Mouse (Mus musculus) activated CD4-positive, CD25-positive, alpha-beta regulatory T cell, adult 4 months (primary cell): Measurements from ENCODE around the gene Gsx2. TPM values are rescaled to one million over a fixed set of nuclear protein-coding genes. Genes with fewer than 3 reads are reported as not detected.

Source experiments
- ATAC-seq: one replicate; pipeline ENCODE4 v1.8.0; 2017
- polyA plus RNA-seq, 2 experiments: library from polyadenylated mRNA; unstranded; fragments of 100-300 nt; shearing (Covaris generic); gene quantifications; one replicate each; pipeline ENCODE4 v1.2.1; 2017

Gene Gsx2
- not detected for polyA plus RNA-seq

GRCm38 (mm10) chr5:75075383-75075941 is at the start of gene Gsx2:
Gene Gsx2 (plus strand): TSS chr5:75075601.
- no peak for ATAC-seq

GRCm38 (mm10) chr5:75035475-75035874 is 39.9 kb upstream of the Gsx2 start:
- ATAC-seq: peak; percentile 70

DNA sequence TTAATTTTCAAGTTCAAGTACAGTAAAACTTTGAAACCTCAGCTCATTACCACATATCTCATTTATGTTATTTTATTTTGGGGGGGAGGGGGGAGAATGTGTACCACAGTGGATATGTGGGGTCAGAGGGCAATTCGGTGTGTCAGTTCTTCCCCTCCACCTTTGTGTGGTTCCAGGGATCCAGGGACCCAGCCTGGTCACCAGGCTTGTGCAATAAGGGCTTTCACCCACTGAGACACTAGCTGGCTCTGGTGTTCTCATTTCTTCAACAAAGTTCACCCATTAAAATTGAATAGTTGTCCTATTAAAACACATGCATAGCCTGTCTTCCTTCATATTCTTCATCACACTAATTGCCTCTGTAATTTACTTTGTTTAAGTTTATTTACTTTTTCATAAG is 36.1 kb upstream of the Gsx2 start:
- ATAC-seq: no peak

DNA sequence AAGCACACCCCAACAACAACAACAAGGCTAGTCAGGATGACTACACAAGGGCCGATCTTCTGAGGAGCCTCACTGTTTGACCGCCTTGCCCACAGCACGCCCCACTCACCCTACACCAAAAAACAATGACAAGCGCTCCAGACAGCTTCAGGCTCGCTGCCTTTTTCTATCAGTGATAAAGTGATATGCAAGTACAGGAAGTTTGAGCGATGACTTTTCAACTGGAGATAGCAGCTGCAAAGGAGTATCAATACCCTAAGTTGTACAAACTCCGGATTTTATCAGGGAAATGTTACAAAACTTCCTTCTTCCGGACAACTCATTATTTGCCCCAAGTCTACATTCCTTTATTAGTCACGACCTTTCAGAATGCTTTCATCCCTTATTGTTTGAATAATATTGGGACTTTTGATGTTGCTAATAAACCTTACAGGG is 32.4 kb upstream of the Gsx2 start:
- peak; percentile 19 for ATAC-seq

DNA sequence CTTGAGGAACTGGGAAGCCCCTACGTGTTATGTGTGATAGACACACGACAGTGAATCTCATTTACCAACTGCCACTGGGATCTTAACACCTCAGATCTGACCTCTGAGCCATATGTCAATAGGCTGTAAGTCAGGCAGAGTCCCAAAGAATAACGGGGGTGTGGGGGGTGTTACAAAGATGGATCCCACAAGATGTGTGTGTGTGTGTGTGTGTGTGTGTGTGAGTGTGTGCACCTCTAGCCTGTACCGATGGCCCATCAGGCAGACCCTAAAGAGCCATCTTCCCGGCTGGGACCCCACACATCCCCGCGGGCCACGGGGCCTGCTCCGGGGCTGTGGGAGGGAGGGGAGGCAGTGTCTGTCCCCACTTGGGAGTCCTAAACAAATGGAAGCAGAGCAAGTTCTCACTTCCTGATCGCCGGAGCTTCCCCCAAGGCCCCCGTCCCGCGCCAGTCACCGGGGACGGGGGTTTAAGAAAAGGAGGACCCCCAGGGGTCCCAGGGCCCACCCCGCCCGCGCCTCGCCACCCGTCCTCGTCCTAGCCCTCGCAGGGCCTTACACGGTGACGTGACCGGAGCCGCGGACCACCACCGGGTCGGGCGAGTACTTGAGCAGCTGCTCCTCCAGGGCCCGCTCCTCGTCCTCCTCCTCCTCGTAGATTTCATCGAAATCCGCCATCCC is 31.6 kb upstream of the Gsx2 start:
- ATAC-seq: peak; percentile 15

DNA sequence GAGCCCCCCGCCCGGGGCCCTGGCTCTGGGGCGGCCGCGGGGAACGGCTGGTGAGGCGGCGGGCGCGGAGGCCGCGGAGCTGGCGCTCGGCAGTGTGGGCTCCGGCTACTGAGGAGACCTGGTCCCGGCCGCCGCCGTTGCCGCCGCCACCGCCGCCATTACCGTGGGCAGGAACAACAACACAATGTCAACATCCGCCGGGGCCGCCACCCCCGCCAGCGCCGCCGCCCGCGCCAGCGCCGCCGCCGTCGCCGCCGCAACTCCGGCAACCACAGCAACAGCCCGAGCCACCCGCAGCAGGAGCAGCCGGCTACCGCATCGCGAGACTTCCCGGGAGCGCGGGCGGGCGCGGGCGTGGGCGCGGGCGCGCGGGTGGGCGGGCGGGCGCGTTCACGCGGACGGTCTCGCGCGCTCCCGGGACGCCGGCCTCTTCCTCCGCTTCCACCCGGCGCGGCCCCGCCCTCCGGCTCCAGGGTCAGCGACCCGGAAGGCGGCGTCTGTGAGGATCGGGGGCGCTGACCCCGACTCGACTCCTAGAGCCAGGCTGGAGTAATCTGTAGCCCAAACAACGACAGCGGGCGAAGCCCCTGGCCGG is 31.0 kb upstream of the Gsx2 start, which contains the start of gene Chic2:
Gene Chic2, minus strand, starts transcription at position 465 of the 595 bp plus-strand sequence.
- peak; percentile 70 for ATAC-seq

GRCm38 (mm10) chr5:75045371-75045770 is 30.0 kb upstream of the Gsx2 start:
- no peak for ATAC-seq

- ATAC-seq: no peak
Observed at GRCm38 (mm10) chr5:75046681-75047321, 28.6 kb upstream of the Gsx2 start.

DNA sequence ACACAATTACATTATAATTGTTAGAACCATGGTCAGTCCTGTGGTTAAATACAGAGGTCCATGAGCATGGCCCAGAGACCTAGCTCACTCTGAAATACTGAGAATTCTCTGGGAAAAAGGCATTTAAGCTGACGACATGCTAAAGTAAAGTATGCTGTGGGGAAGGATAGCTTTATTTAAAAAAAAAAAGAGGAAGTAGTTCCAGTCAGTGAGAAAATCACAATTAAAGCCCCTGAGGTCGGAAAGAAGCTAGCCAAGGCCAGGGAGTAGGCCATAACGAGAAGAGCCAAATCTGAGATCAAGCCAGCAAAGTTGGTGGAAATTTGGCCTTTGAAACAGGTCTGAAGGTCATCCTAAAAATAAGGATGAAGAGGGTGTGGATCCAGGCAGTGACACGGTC is 24.3 kb upstream of the Gsx2 start:
- ATAC-seq: no peak

GRCm38 (mm10) chr5:75063177-75063576 is 12.2 kb upstream of the Gsx2 start:
- no peak for ATAC-seq

- ATAC-seq: peak; percentile 81
Observed at GRCm38 (mm10) chr5:75066715-75067114, 8.7 kb upstream of the Gsx2 start.

GRCm38 (mm10) chr5:75067125-75067756 is 8.2 kb upstream of the Gsx2 start:
- peak; percentile 69 for ATAC-seq

DNA sequence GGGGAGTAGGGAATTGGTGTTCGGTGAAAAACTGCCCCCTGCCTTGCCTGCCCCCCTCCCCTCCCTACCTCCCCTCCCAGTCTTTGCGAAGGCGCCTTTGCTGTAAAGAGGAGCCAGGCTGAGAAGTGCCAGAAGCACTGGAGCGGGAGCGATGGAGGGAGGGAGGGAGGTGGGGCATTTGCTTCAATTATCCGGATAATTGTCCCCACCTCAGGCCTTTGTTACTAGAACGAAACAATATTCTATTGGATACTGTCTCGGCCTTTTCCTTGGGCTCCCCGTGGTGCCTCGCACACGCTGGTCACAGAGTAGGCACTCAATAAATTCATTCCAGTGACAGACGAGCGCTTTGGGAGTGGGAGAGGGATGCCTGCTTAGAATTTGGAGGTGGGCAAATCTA is 5.3 kb upstream of the Gsx2 start:
- no peak for ATAC-seq

GRCm38 (mm10) chr5:75070656-75071375 is 4.6 kb upstream of the Gsx2 start:
- ATAC-seq: no peak

GRCm38 (mm10) chr5:75071951-75072350 is 3.5 kb upstream of the Gsx2 start:
- ATAC-seq: no peak

GRCm38 (mm10) chr5:75072532-75072931 is 2.9 kb upstream of the Gsx2 start:
- no peak for ATAC-seq

DNA sequence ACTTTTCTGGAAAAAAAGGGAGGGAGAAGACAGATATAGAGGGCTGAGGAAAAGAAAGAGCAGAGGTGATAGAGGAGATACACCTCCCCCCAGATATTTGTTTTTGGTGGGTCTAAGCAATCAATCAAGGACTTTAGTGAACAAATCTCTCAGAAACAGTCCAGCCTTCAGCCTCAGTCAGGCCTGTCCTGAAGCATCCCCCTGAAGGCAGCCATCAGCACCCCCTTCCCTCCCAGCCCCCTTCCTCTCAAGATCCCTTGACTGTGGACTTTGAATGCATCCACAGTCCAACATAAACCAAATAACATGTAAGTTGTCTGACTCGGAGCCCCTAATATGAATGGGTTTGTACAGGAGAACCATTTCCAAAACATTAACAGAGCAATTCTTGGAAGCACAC is 2.2 kb upstream of the Gsx2 start:
- ATAC-seq: no peak

DNA sequence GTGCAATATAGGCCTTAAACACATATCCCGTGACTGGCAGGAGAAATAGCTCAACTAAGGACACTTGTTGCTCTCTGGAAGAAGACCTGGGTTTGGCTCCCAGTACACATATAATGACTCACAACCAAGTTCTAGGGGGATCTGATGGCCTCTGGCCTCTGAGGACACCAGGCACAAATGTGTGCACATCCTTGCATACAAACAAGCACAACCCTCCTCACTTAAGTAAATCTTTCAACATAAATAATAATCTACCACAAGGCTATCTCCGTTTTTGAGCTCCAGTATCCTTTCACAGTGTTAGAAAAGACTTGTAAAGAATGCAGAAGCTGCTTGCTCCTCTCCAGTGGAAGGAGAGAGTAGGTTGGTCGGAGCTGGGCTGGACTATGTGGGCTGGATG is 1.7 kb upstream of the Gsx2 start:
- no peak for ATAC-seq

GRCm38 (mm10) chr5:75074132-75074531 is 1.3 kb upstream of the Gsx2 start:
- no peak for ATAC-seq

DNA sequence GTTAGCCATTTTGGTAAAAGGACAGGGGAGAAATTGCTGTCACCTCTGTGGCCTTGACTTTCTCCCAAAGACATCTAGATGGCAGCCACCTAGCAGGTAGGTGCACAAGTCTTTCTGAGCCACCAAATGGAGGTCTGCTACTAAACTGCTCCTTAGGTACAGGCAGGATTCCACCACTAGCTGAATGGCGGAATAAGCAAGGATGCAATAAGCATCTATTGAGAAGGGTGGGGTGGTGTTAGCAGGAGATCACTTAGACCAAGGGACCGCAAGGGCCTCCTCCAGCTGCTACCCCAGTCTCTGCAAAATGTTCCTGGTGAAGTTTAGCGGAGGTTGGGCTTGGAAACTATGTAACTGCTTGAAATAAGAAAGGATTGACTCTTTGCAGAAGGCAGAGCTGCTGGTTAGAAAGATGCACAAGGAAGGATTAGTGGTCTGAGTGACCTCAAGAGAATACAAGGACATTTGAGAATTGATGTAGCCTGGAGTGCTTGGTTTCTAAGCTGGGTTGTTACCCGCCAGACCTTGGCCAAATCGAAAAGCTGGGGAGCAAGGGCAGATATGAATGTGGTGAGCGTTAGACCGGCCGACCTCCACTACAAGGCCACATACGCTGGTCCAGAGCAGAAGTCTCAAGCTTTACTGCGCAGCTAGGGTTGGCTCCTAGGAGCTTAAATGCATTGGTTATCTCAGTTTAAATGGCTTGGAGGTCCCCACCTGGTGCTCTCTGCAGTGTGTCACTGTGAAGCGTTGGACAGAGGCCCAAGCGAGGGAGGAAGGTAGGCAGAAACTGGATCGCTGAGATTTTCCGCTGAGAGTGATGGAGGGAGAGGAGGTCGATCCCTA is 641 bp upstream of the Gsx2 start:
- ATAC-seq: no peak

DNA sequence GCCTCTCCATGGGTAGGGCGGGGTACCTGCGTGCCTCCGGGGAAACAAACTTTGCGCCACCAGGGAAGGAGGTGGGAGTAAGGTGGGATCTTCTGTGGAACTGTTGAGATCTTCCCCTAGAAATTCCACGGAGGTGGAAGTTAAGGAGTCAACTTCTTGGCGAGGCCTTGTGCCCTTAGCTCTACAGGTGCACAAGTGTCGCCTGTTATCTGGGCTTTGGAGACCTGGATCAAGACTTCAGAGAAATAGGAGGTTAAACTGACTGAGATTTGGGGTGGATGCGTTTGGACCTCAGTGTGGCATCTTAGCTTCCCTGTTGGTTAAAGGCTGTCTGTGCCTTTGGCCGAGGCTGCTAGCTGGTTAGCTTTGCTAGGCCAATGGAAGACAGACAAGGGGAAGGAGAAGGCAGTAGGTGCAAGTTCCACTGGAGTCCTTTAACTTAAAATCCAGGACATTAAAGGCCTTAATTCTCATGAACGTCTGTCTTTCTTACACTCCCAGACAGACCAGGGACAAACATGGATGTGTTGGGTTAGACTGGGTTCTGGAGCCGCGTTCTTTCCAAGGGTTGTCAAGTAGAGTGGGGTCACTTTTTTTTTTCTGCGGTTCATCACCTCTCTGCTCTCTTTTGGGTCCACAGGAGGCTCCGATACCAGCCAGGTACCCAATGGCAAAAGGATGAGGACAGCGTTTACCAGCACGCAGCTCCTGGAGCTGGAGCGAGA is 1.1 kb downstream of the Gsx2 start:
- no peak for ATAC-seq
